Mouse (Mus musculus) embryonic fibroblast, embryonic 13.5 days (primary cell): ENCODE data around the gene Vmn1r12. TPM values are rescaled to one million over a fixed set of nuclear protein-coding genes. Genes with fewer than 3 reads are reported as not detected.
"Not testable (repeated sequence)": the region's sequence is repeated elsewhere in the genome, so short reads cannot be mapped to it uniquely, and the experiment has no call there.

Experiments
- H3K27ac ChIP-seq: 2 replicates; pipeline ENCODE4 v1.5.1; 2012; ENCODE audit warnings: low read length, control low read depth, inconsistent platforms; ENCODE audit not compliant: insufficient read depth
- H3K4me1 ChIP-seq: 2 replicates; pipeline ENCODE4 v1.6.1; 2011; ENCODE audit warnings: low read length; ENCODE audit not compliant: control insufficient read depth, insufficient read depth
- H3K4me3 ChIP-seq: 2 replicates; pipeline ENCODE4 v1.5.1; 2011; ENCODE audit warnings: mild to moderate bottlenecking, control low read depth, low read length; ENCODE audit not compliant: insufficient read depth
- CTCF ChIP-seq: IDR thresholded peaks from 2 replicates; pipeline ENCODE4 v1.5.1; 2011; ENCODE audit warnings: mild to moderate bottlenecking, control low read depth, low read length, moderate library complexity, borderline replicate concordance; ENCODE audit not compliant: insufficient read depth
- POLR2A ChIP-seq: IDR thresholded peaks from 2 replicates; pipeline ENCODE4 v1.6.1; 2011; ENCODE audit warnings: low read depth, mild to moderate bottlenecking, control low read depth, low read length, moderate library complexity
- polyA plus RNA-seq: library from polyadenylated mRNA; stranded (reverse); fragments of >200 nt; gene quantifications from 2 replicates; pipeline ENCODE4 v1.2.4, GENCODE M21; 2011; ENCODE audit warnings: low read depth; ENCODE audit not compliant: missing spikeins, insufficient read length

Gene Vmn1r12
- not detected in 2 replicates for polyA plus RNA-seq

- Histone ChIP-seq H3K27ac (no peak within 1 kb of the TSS), H3K4me1 (no peaks in the 10 kb centered on the region), H3K4me3 (no peak within 1 kb of the TSS)
- TF ChIP-seq POLR2A: no peak
- TF ChIP-seq CTCF: no peak
Measured at GRCm38 (mm10) chr6:57156619-57157018, at the start of gene Vmn1r12. TSS of gene Vmn1r12 (plus strand) at chr6:57156919.

GRCm38 (mm10) chr6:57109154-57109553 lies 47.6 kb upstream of the Vmn1r12 start, which contains the start of gene Vmn1r10:
TSS of gene Vmn1r10 (plus strand) at chr6:57109454.
- no peak within 1 kb of the TSS for H3K27ac ChIP-seq
- H3K4me1 ChIP-seq: no peaks in the 10 kb centered on the region
- no peak within 1 kb of the TSS for H3K4me3 ChIP-seq
- TF ChIP-seq POLR2A (no peak), CTCF (no peak)

GRCm38 (mm10) chr6:57133155-57133554 lies 23.6 kb upstream of the Vmn1r12 start, which contains the start of gene Vmn1r11:
TSS of gene Vmn1r11 (plus strand) at chr6:57133455.
- Histone ChIP-seq H3K4me1 (no peaks in the 10 kb centered on the region), H3K27ac (no peak within 1 kb of the TSS), H3K4me3 (no peak within 1 kb of the TSS)
- TF ChIP-seq POLR2A (no peak), CTCF (no peak)

GRCm38 (mm10) chr6:57190016-57190415 lies 33.3 kb downstream of the Vmn1r12 start:
- H3K27ac ChIP-seq, H3K4me3 ChIP-seq: not testable (repeated sequence)

GRCm38 (mm10) chr6:57202990-57203389 lies 46.3 kb downstream of the Vmn1r12 start, which contains the start of gene Vmn1r13:
TSS of gene Vmn1r13 (plus strand) at chr6:57203290.
- H3K27ac ChIP-seq, H3K4me1 ChIP-seq, H3K4me3 ChIP-seq: not testable (repeated sequence)

More at GRCm38 (mm10) chr6:57190016-57190415, 33.3 kb downstream of the Vmn1r12 start:
- H3K4me1 ChIP-seq: not testable (repeated sequence)

Other genes with a start within 250 kb of the Vmn1r12 start
- 17.3 and 27.0 TPM in 2 replicates for gene Nt5c3, start 233.0 kb upstream of the Vmn1r12 start, polyA plus RNA-seq
- gene Vmn1r4, start 232.9 kb upstream of the Vmn1r12 start, polyA plus RNA-seq: not detected in 2 replicates
- not detected in 2 replicates for gene Vmn1r5, start 186.6 kb upstream of the Vmn1r12 start, polyA plus RNA-seq
- not detected in 2 replicates for gene Vmn1r6, start 159.7 kb upstream of the Vmn1r12 start, polyA plus RNA-seq
- gene Vmn1r7, start 131.6 kb upstream of the Vmn1r12 start, polyA plus RNA-seq: not detected in 2 replicates
- gene Vmn1r8, start 124.6 kb upstream of the Vmn1r12 start, polyA plus RNA-seq: not detected in 2 replicates
- not detected in 2 replicates for gene Vmn1r9, start 90.1 kb upstream of the Vmn1r12 start, polyA plus RNA-seq
- not detected in 2 replicates for gene Vmn1r10, start 47.5 kb upstream of the Vmn1r12 start, polyA plus RNA-seq
- gene Vmn1r11, start 23.5 kb upstream of the Vmn1r12 start, polyA plus RNA-seq: not detected in 2 replicates
- gene Vmn1r13, start 46.4 kb downstream of the Vmn1r12 start, polyA plus RNA-seq: 0.63 and 3.1 TPM in 2 replicates
- not detected in 2 replicates for gene Vmn1r14, start 74.8 kb downstream of the Vmn1r12 start, polyA plus RNA-seq
- not detected in 2 replicates for gene Vmn1r15, start 101.0 kb downstream of the Vmn1r12 start, polyA plus RNA-seq
- not detected in 2 replicates for gene Vmn1r16, start 172.6 kb downstream of the Vmn1r12 start, polyA plus RNA-seq
- gene Vmn1r17, start 206.8 kb downstream of the Vmn1r12 start, polyA plus RNA-seq: not detected in 2 replicates
- not detected in 2 replicates for gene Vmn1r18, start 238.9 kb downstream of the Vmn1r12 start, polyA plus RNA-seq
- not detected in 2 replicates for gene Vmn1r19, start 246.9 kb downstream of the Vmn1r12 start, polyA plus RNA-seq